Mouse (Mus musculus) mouse embryonic stem cell (cell line): Measurements from ENCODE around the gene 6030408B16Rik.

ENCODE experiments used
- in situ Hi-C, 2 experiments: fragments of 300-500 bp; cut with MboI; formaldehyde crosslinking; loops; 1 replicate in 1 of 2; 3 replicates in 1 of 2; pipeline ENCODE4 v1.14.3; 2019 to 2020; ENCODE audit warnings: low sequenced_read_pairs in 2 of 2, low pct_unique_long_range_greater_than_20kb in 1 of 2, mixed read lengths in 1 of 2; ENCODE audit not compliant: unreplicated experiment in 1 of 2

The 6030408B16Rik gene

DNA sequence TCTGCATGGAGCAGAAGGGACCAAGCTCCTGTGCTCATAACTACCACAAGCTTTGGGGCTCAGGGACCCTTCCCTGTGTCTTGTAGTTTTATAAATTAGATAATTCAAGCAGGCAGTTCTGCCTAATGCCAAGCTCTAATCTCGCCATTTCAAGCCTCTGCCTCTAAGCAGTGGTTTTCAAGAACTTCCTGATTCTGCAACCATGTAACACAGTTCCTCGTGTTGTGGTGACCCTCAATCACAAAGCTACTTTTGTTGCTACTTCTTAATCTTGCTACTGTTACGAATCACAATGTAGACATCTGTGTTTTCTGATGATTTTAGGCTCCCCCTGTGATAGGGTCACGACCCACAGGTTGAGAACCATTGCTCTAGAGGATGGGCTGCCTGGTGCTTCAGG is 40.6 kb downstream of the 6030408B16Rik start:
- in situ Hi-C loops = loop anchor here (10.0 to 25.0 kb wide), 4 partner anchors 431 to 731 kb away; partner anchors contain the start of gene Eif4b (in 1 of the 2)

DNA sequence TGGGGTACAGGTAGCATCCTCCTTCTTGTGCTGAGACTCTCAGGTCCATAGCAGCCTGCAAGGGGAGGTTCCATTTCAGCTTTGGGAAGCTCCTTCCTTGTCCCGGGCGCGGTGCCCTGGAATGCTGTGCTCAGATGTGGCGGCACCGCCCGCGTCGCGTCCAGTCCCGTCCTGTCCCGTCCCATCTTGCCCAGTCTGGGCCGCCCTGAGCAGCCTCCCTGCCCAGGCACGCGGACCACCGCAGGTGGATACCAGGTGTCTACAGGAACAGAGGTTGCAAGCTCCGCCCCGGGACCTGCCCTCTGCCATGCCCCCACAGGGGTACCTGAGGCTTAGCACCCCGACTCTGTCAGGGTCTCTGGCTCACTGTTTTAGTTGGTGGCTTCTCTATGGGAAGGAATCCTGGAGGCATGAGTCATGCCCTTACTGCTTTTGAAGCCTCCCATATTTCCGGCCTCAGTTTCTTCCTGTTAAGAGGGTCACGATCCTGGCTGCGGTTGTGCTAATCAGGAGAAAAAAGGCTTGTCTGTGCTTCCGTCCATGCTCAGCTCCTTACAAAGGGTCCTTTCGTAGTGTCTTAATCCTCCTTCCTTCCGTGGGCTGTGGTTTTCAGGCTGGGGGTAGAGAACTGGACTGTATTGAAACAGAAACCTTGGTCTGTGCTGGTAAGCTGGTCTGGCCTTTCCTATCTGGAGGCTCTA is 43.6 kb downstream of the 6030408B16Rik start:
- in situ Hi-C loops = loop anchor here (5.0 to 25.0 kb wide), 5 partner anchors 428 to 728 kb away; partner anchors contain the start of gene Eif4b (in 1 of the 2)

- in situ Hi-C loops = loop anchor here (5.0 to 25.0 kb wide), 5 partner anchors 426 to 726 kb away; partner anchors contain the start of gene Eif4b (in 1 of the 2)
Observed at GRCm38 (mm10) chr15:101338359-101338758, 45.3 kb downstream of the 6030408B16Rik start.

GRCm38 (mm10) chr15:101339537-101339936 is 46.5 kb downstream of the 6030408B16Rik start:
- in situ Hi-C loops = loop anchor here (5.0 to 25.0 kb wide), 5 partner anchors 425 to 725 kb away; partner anchors contain the start of gene Eif4b (in 1 of the 2)

GRCm38 (mm10) chr15:101341797-101342515 is 48.9 kb downstream of the 6030408B16Rik start:
- in situ Hi-C loops = loop anchor here in 1 of 2 experiments (25.0 kb wide), 1 partner anchor 720 kb away; the partner anchor contains the start of gene Eif4b
